Mouse (Mus musculus) heart, postnatal 0 days (tissue): ENCODE measurements around the gene Rnf38.

ENCODE experiments used
- CTCF ChIP-seq: IDR thresholded peaks from 2 replicates; pipeline ENCODE4 v1.5.1; 2016; ENCODE audit warnings: antibody characterized with exemption, control low read depth, low read depth
- EP300 ChIP-seq: IDR thresholded peaks from 2 replicates; pipeline ENCODE4 v1.6.1; 2016; ENCODE audit warnings: antibody characterized with exemption, low read depth

- no peak for TF ChIP-seq CTCF
- no peak for TF ChIP-seq EP300
Measured at GRCm38 (mm10) chr4:44169884-44170283, 63.7 kb downstream of the Rnf38 start.
